Mouse (Mus musculus): ENCODE measurements at regions not wholly inside any gene's neighbourhood (a gene's known extent, or its start where the extent isn't known, plus 50 kb on each side); places are given as distances from the start of the nearest gene placed in this dataset.

GRCm38 (mm10) chr6:68219685-68220084 is 684.1 kb upstream of the Tacstd2 start:
- TF ChIP-seq CTCF (IDR thresholded peaks at IDR 0.05; ENCODE audit: extremely low read depth, insufficient read depth, insufficient read length, insufficient replicate concordance): no peak
- no peak for TF ChIP-seq POLR2A (IDR thresholded peaks at IDR 0.05; ENCODE audit: low read depth, low read length)
